Comparison of ENCODE assay signal across 9 mouse cellular contexts in genomic region chr2:130246912-130247311, GRCm38 (mm10). TPM values are rescaled to one million over a fixed set of nuclear protein-coding genes. Genes with fewer than 3 reads are reported as not detected.
DNase-seq lines count a peak whose midpoint lies in the region; ATAC-seq and TF ChIP-seq lines count a peak whose summit lies in the region.
"Had no signal": no experiment of that assay in that cellular context is flagged by ENCODE, and none has a peak within 500 bp of the region (broad histone marks: within the 10 kb centered on the region; RNA-seq: fewer than 3 reads in every experiment).

No protein-coding gene starts in this region.

- no peak overlapping the region for H3K4me3 ChIP-seq in forebrain, postnatal 0 days (ENCODE audit: low read depth, low read length)
- H3K4me3 ChIP-seq in forebrain, embryonic 16.5 days (replicated peaks; ENCODE audit: low read length), result no peak overlapping the region
- no peak overlapping the region for H3K4me3 ChIP-seq in liver, postnatal 0 days (ENCODE audit: low read depth, low read length)
- H3K4me3 ChIP-seq in liver, embryonic 11.5 days (ENCODE audit: low read depth, low read length), result no peak overlapping the region

- no peak overlapping the region for H3K27ac ChIP-seq in forebrain, postnatal 0 days (ENCODE audit: low read depth, low read length)
- H3K27ac ChIP-seq in forebrain, embryonic 16.5 days (ENCODE audit: low read length), result no peak overlapping the region
- H3K27ac ChIP-seq in liver, postnatal 0 days (ENCODE audit: low read depth), result no peak overlapping the region
- H3K27ac ChIP-seq in liver, embryonic 11.5 days (ENCODE audit: low read depth, low read length), result no peak overlapping the region

- no peak overlapping the region for H3K4me2 ChIP-seq in forebrain, postnatal 0 days (ENCODE audit: low read depth)
- no peak overlapping the region for H3K4me2 ChIP-seq in forebrain, embryonic 16.5 days (ENCODE audit: low read length)
- H3K4me2 ChIP-seq in liver, postnatal 0 days (ENCODE audit: low read depth, low read length), result no peak overlapping the region
- H3K4me2 ChIP-seq in liver, embryonic 11.5 days, result no peak overlapping the region

- no peak for ATAC-seq in forebrain, postnatal 0 days
- ATAC-seq in forebrain, embryonic 16.5 days, result no peak
- no peak for ATAC-seq in liver, postnatal 0 days
- ATAC-seq in liver, embryonic 11.5 days (replicated peaks; ENCODE audit: low FRiP score), result no peak
- ATAC-seq in megakaryocyte-erythroid progenitor cell, adult 5-6 weeks (replicated peaks; ENCODE audit: low FRiP score, low TSS enrichment, poor library complexity, severe bottlenecking), result peak; percentile 76; the same call in 1 of the 2 replicates

- H3K9me3 ChIP-seq in forebrain, postnatal 0 days (ENCODE audit: low read length), result no peaks in the 10 kb centered on the region
- H3K9me3 ChIP-seq in forebrain, embryonic 16.5 days (ENCODE audit: control insufficient read depth, low read length), result no peaks in the 10 kb centered on the region
- H3K9me3 ChIP-seq in liver, postnatal 0 days (ENCODE audit: low read length), result no peaks in the 10 kb centered on the region
- no peaks in the 10 kb centered on the region for H3K9me3 ChIP-seq in liver, embryonic 11.5 days (ENCODE audit: control insufficient read depth, low read length)

- no peak overlapping the region for H3K9ac ChIP-seq in forebrain, postnatal 0 days
- H3K9ac ChIP-seq in forebrain, embryonic 16.5 days (replicated peaks; ENCODE audit: low read depth, low read length), result no peak overlapping the region
- no peak overlapping the region for H3K9ac ChIP-seq in liver, postnatal 0 days (replicated peaks)
- H3K9ac ChIP-seq in liver, embryonic 11.5 days (ENCODE audit: low read depth, low read length), result no peak overlapping the region

- WGBS in forebrain, postnatal 0 days, result 48% methylated on average over 9 of the region's 9 CpGs
- WGBS in forebrain, embryonic 16.5 days, result 51% methylated on average over 7 of the region's 9 CpGs
- 47% methylated on average over 9 of the region's 9 CpGs for WGBS in liver, postnatal 0 days (ENCODE audit: insufficient replicate concordance)
- WGBS in liver, embryonic 11.5 days, result 42% methylated on average over 9 of the region's 9 CpGs

- no peaks in the 10 kb centered on the region for H3K27me3 ChIP-seq in forebrain, postnatal 0 days (ENCODE audit: insufficient read depth, low read length)
- H3K27me3 ChIP-seq in forebrain, embryonic 16.5 days (replicated peaks; ENCODE audit: control insufficient read depth, insufficient read depth, low read length), result no peaks in the 10 kb centered on the region
- no peaks in the 10 kb centered on the region for H3K27me3 ChIP-seq in liver, postnatal 0 days (ENCODE audit: insufficient read depth, low read length)
- no peaks in the 10 kb centered on the region for H3K27me3 ChIP-seq in liver, embryonic 11.5 days (replicated peaks; ENCODE audit: control insufficient read depth, insufficient read depth, low read length)

- TF ChIP-seq EP300 in liver, postnatal 0 days (IDR thresholded peaks at IDR 0.05; ENCODE audit: low read depth), result no peak

- no peaks in the 10 kb centered on the region for H3K4me1 ChIP-seq in forebrain, postnatal 0 days (ENCODE audit: insufficient read depth)
- no peaks in the 10 kb centered on the region for H3K4me1 ChIP-seq in forebrain, embryonic 16.5 days (replicated peaks; ENCODE audit: control insufficient read depth, insufficient read depth, low read length)
- H3K4me1 ChIP-seq in liver, postnatal 0 days (ENCODE audit: insufficient read depth), result no peaks in the 10 kb centered on the region
- peaks cover 8% of the 10 kb centered on the region for H3K4me1 ChIP-seq in liver, embryonic 11.5 days (replicated peaks; ENCODE audit: control insufficient read depth, insufficient read depth, low read length)

- peak; percentile 41 for DNase-seq in forebrain, postnatal 0 days
- DNase-seq in liver, postnatal 0 days, result peak; percentile 16
- DNase-seq in liver, embryonic 11.5 days (ENCODE audit: low spot score), result no peak
- peak; percentile 55 for DNase-seq in adipocyte (ENCODE audit: low spot score)
- peak; percentile 29 for DNase-seq in heart, postnatal 4 days
- no peak for DNase-seq in testis, postnatal 14 days (ENCODE audit: low spot score)

- TF ChIP-seq CTCF in forebrain, postnatal 0 days (IDR thresholded peaks at IDR 0.05; ENCODE audit: low read depth), result peak; percentile 54
- peak; percentile 67 for TF ChIP-seq CTCF in liver, postnatal 0 days (IDR thresholded peaks at IDR 0.05; ENCODE audit: low read depth)

- H3K36me3 ChIP-seq in forebrain, postnatal 0 days (ENCODE audit: insufficient read depth), result no peaks in the 10 kb centered on the region
- no peaks in the 10 kb centered on the region for H3K36me3 ChIP-seq in forebrain, embryonic 16.5 days (ENCODE audit: control insufficient read depth, insufficient read depth)
- H3K36me3 ChIP-seq in liver, postnatal 0 days (replicated peaks; ENCODE audit: insufficient read depth, low read length), result no peaks in the 10 kb centered on the region
- no peaks in the 10 kb centered on the region for H3K36me3 ChIP-seq in liver, embryonic 11.5 days (ENCODE audit: control insufficient read depth, insufficient read depth, low read length)

RNA-seq across cellular contexts. Expression of gene Nop56, which starts 27.3 kb away (rescaled TPM):
- 173 and 183 TPM in 2 replicates for total RNA-seq in forebrain, postnatal 0 days (2014; rRNA removed)
- polyA plus RNA-seq in forebrain, postnatal 0 days (2015; fragmentation: Nextera tagmentation; extraction: Ambion mirVana), result 220 and 243 TPM in 2 replicates
- 287 and 297 TPM in 2 replicates for polyA plus RNA-seq in forebrain, embryonic 16.5 days (2015; fragmentation: Nextera tagmentation; extraction: Ambion mirVana)
- 79.4 and 91.2 TPM in 2 replicates for polyA plus RNA-seq in liver, postnatal 0 days (2015; fragmentation: Nextera tagmentation; extraction: Ambion mirVana)
- 516 and 536 TPM in 2 replicates for polyA plus RNA-seq in liver, embryonic 11.5 days (2014; fragmentation: Nextera tagmentation; extraction: Ambion mirVana)
- 10 to 100 TPM; 61.6 to 65.9 TPM for total RNA-seq in heart, postnatal 4 days (2021)
- total RNA-seq in megakaryocyte-erythroid progenitor cell, adult 5-6 weeks (2014; fragmentation: Nextera tagmentation), result 692 and 1,066 TPM in 2 replicates
- 748 and 779 TPM in 2 replicates for total RNA-seq in megakaryocyte-erythroid progenitor cell, adult 5-6 weeks (2017)

RNA-seq across cellular contexts. Expression of gene Idh3b, which starts 37.4 kb away (rescaled TPM):
- 137 and 175 TPM in 2 replicates for total RNA-seq in forebrain, postnatal 0 days (2014; rRNA removed)
- polyA plus RNA-seq in forebrain, postnatal 0 days (2015; fragmentation: Nextera tagmentation; extraction: Ambion mirVana), result 151 and 169 TPM in 2 replicates
- polyA plus RNA-seq in forebrain, embryonic 16.5 days (2015; fragmentation: Nextera tagmentation; extraction: Ambion mirVana), result 176 and 179 TPM in 2 replicates
- 114 and 116 TPM in 2 replicates for polyA plus RNA-seq in liver, postnatal 0 days (2015; fragmentation: Nextera tagmentation; extraction: Ambion mirVana)
- polyA plus RNA-seq in liver, embryonic 11.5 days (2014; fragmentation: Nextera tagmentation; extraction: Ambion mirVana), result 184 and 188 TPM in 2 replicates
- total RNA-seq in heart, postnatal 4 days (2021), result 100 to 1,000 TPM; 439 to 476 TPM
- total RNA-seq in megakaryocyte-erythroid progenitor cell, adult 5-6 weeks (2014; fragmentation: Nextera tagmentation), result 197 and 240 TPM in 2 replicates
- 145 and 164 TPM in 2 replicates for total RNA-seq in megakaryocyte-erythroid progenitor cell, adult 5-6 weeks (2017)

RNA-seq across cellular contexts. Expression of gene Ebf4, which starts 48.1 kb away (rescaled TPM):
- 9.3 and 15.1 TPM in 2 replicates for total RNA-seq in forebrain, postnatal 0 days (2014; rRNA removed)
- 3.5 and 4.8 TPM in 2 replicates for polyA plus RNA-seq in forebrain, postnatal 0 days (2015; fragmentation: Nextera tagmentation; extraction: Ambion mirVana)
- polyA plus RNA-seq in forebrain, embryonic 16.5 days (2015; fragmentation: Nextera tagmentation; extraction: Ambion mirVana), result 2.7 and 3.7 TPM in 2 replicates
- 0.08 and 0.11 TPM in 2 replicates for polyA plus RNA-seq in liver, postnatal 0 days (2015; fragmentation: Nextera tagmentation; extraction: Ambion mirVana)
- polyA plus RNA-seq in liver, embryonic 11.5 days (2014; fragmentation: Nextera tagmentation; extraction: Ambion mirVana), result 0.78 and 0.81 TPM in 2 replicates
- total RNA-seq in heart, postnatal 4 days (2021), result 1 to 10 TPM; 1.1 to 1.5 TPM
- not detected in 2 replicates for total RNA-seq in megakaryocyte-erythroid progenitor cell, adult 5-6 weeks (2014; fragmentation: Nextera tagmentation)
- total RNA-seq in megakaryocyte-erythroid progenitor cell, adult 5-6 weeks (2017), result not detected in 2 replicates

RNA-seq across cellular contexts. Expression of gene Tmc2, which starts 51.9 kb away (rescaled TPM):
- not detected in 2 replicates for total RNA-seq in forebrain, postnatal 0 days (2014; rRNA removed)
- not detected in 2 replicates for polyA plus RNA-seq in forebrain, postnatal 0 days (2015; fragmentation: Nextera tagmentation; extraction: Ambion mirVana)
- polyA plus RNA-seq in forebrain, embryonic 16.5 days (2015; fragmentation: Nextera tagmentation; extraction: Ambion mirVana), result not detected in 2 replicates
- not detected in 2 replicates for polyA plus RNA-seq in liver, postnatal 0 days (2015; fragmentation: Nextera tagmentation; extraction: Ambion mirVana)
- polyA plus RNA-seq in liver, embryonic 11.5 days (2014; fragmentation: Nextera tagmentation; extraction: Ambion mirVana), result 0.09 and 0.11 TPM in 2 replicates
- not detected for total RNA-seq in heart, postnatal 4 days (2021)
- not detected in 2 replicates for total RNA-seq in megakaryocyte-erythroid progenitor cell, adult 5-6 weeks (2014; fragmentation: Nextera tagmentation)
- not detected in 2 replicates for total RNA-seq in megakaryocyte-erythroid progenitor cell, adult 5-6 weeks (2017)
- total RNA-seq: adrenal gland, postnatal 36 days had no signal

Comparison
In these comparisons a context has a peak if more than half of its experiments do, and no peak if none do; other contexts are left out.
1. DNase-seq: peak in forebrain, postnatal 0 days (single experiment), liver, postnatal 0 days (single experiment), adipocyte (single experiment) and heart, postnatal 4 days (single experiment); none in liver, embryonic 11.5 days (single experiment) and testis, postnatal 14 days (single experiment).